Mouse (Mus musculus): ENCODE results near the gene Sugp1. TPM values are rescaled to one million over a fixed set of nuclear protein-coding genes. Genes with fewer than 3 reads are reported as not detected.
"Not testable (repeated sequence)": the region's sequence is repeated elsewhere in the genome, so short reads cannot be mapped to it uniquely, and the experiment has no call there.

Sugp1 gene
- polyA plus RNA-seq, 1 experiment from 2014 or later, result 35.4 TPM

DNA sequence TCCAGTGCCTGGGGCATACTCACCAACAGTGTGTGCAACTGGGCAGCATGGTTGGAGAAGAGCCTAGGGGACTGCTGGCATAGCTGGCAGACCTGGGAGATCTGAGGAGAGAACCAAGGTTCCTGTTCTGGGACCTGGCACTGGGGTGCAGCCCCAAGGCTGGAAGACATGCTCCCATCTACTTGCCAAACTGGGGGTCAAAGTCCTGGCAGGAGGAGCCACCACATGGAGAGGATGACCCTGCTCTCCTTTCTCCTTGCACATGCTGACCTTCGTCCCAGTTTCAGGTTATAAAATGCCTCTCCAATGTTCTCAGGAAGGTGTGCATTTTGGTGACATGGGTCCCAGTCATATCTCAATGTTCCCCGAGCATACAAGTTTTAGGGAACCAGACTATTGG lies 16.5 kb upstream of the Sugp1 start:
- ATAC-seq (ENCODE audit: low FRiP score) (no peak), DNase-seq (ENCODE audit: low spot score) (no peak)
- Histone ChIP-seq H3K4me3 (ENCODE audit: low read depth, low read length) (no peak overlapping the region), H3K4me1 (replicated peaks; ENCODE audit: control insufficient read depth, insufficient read depth, low read length) (no peaks in the 10 kb centered on the region), H3K4me2 (replicated peaks; ENCODE audit: low read depth, low read length) (no peak overlapping the region), H3K9me3 (ENCODE audit: control insufficient read depth, low read length) (no peaks in the 10 kb centered on the region), H3K36me3 (ENCODE audit: control insufficient read depth, insufficient read depth, low read length) (peaks cover 33% of the 10 kb centered on the region), H3K27ac (ENCODE audit: low read depth, low read length) (no peak overlapping the region), H3K27me3 (ENCODE audit: control insufficient read depth, insufficient read depth, low read length) (no peaks in the 10 kb centered on the region), H3K9ac (ENCODE audit: low read depth, low read length) (no peak overlapping the region)
- 95% methylated on average over 2 of the region's 2 CpGs for WGBS

GRCm38 (mm10) chr8:70030255-70030654 lies 12.4 kb upstream of the Sugp1 start:
- H3K4me1 ChIP-seq (replicated peaks; ENCODE audit: control insufficient read depth, insufficient read depth, low read length), result no peaks in the 10 kb centered on the region
- DNase-seq (ENCODE audit: low spot score), result no peak
- H3K36me3 ChIP-seq (ENCODE audit: control insufficient read depth, insufficient read depth, low read length), result peaks cover 16% of the 10 kb centered on the region; the same call in 1 of the 2 replicates
- no peak overlapping the region for H3K4me3 ChIP-seq (ENCODE audit: low read depth, low read length)
- H3K9ac ChIP-seq (ENCODE audit: low read depth, low read length), result no peak overlapping the region
- no peaks in the 10 kb centered on the region for H3K27me3 ChIP-seq (ENCODE audit: control insufficient read depth, insufficient read depth, low read length)
- H3K9me3 ChIP-seq (ENCODE audit: control insufficient read depth, low read length), result no peaks in the 10 kb centered on the region
- WGBS, result 95% methylated on average over 1 of the region's 1 CpGs
- ATAC-seq (ENCODE audit: low FRiP score), result no peak
- no peak overlapping the region for H3K4me2 ChIP-seq (replicated peaks; ENCODE audit: low read depth, low read length)
- H3K27ac ChIP-seq (ENCODE audit: low read depth, low read length), result no peak overlapping the region

DNA sequence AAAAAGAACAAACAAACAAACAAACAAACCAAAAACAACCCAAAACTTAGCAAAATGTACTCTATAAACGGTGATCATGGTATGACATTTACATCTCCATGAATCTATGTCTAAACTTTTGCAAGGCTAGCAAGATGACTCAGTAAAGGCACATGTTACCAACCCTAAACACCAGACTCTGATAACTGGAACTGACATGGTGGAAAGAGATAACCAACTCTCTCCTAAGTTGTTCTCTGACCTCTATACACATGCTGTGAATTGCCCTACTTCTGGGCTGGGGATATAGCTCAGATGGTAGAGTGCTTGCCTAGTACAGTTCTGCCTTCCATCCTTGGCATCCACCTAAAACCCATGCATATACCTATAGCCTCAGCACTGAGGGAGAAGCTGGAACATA lies 4.6 kb upstream of the Sugp1 start:
- Histone ChIP-seq H3K9ac (ENCODE audit: low read depth, low read length) (no peak overlapping the region), H3K9me3 (ENCODE audit: control insufficient read depth, low read length) (no peaks in the 10 kb centered on the region), H3K4me3 (ENCODE audit: low read depth, low read length) (no peak overlapping the region), H3K4me2 (replicated peaks; ENCODE audit: low read depth, low read length) (no peak overlapping the region), H3K4me1 (replicated peaks; ENCODE audit: control insufficient read depth, insufficient read depth, low read length) (peaks cover 5% of the 10 kb centered on the region; the same call in 1 of the 2 replicates), H3K36me3 (ENCODE audit: control insufficient read depth, insufficient read depth, low read length) (no peaks in the 10 kb centered on the region), H3K27me3 (ENCODE audit: control insufficient read depth, insufficient read depth, low read length) (no peaks in the 10 kb centered on the region), H3K27ac (ENCODE audit: low read depth, low read length) (no peak overlapping the region)
- ATAC-seq (ENCODE audit: low FRiP score) (no peak), DNase-seq (ENCODE audit: low spot score) (no peak)
- 97% methylated on average over 1 of the region's 1 CpGs for WGBS

GRCm38 (mm10) chr8:70041885-70042546 lies 597 bp upstream of the Sugp1 start:
- H3K27me3 ChIP-seq (ENCODE audit: control insufficient read depth, insufficient read depth, low read length), result no peaks in the 10 kb centered on the region
- H3K4me3 ChIP-seq (ENCODE audit: low read depth, low read length), result peak overlapping the region; percentile 100
- peak overlapping the region; percentile 95 for H3K9ac ChIP-seq (ENCODE audit: low read depth, low read length)
- WGBS, result 2% methylated on average over 46 of the region's 47 CpGs
- H3K4me1 ChIP-seq (replicated peaks; ENCODE audit: control insufficient read depth, insufficient read depth, low read length), result peaks cover 9% of the 10 kb centered on the region; the same call in 1 of the 2 replicates
- peak; percentile 62; the same call in 1 of the 2 replicates for ATAC-seq (ENCODE audit: low FRiP score)
- H3K4me2 ChIP-seq (replicated peaks; ENCODE audit: low read depth, low read length), result peak overlapping the region; percentile 87
- H3K9me3 ChIP-seq (ENCODE audit: control insufficient read depth, low read length), result no peaks in the 10 kb centered on the region
- DNase-seq (ENCODE audit: low spot score), result no peak
- H3K27ac ChIP-seq (ENCODE audit: low read depth, low read length), result peak overlapping the region; percentile 65; the same call in 1 of the 2 replicates
- no peaks in the 10 kb centered on the region for H3K36me3 ChIP-seq (ENCODE audit: control insufficient read depth, insufficient read depth, low read length)

- H3K4me3 ChIP-seq (ENCODE audit: low read depth, low read length), result no peak overlapping the region
- peak overlapping the region; percentile 95; the same call in 1 of the 2 replicates for H3K9ac ChIP-seq (ENCODE audit: low read depth, low read length)
These were observed 1.4 kb downstream of the Sugp1 start for GRCm38 (mm10) chr8:70043996-70044395.

GRCm38 (mm10) chr8:70049662-70050061 lies 7.0 kb downstream of the Sugp1 start:
- H3K4me3 ChIP-seq (ENCODE audit: low read depth, low read length), result no peak overlapping the region
- ATAC-seq (ENCODE audit: low FRiP score) (no peak), DNase-seq (ENCODE audit: low spot score) (no peak)
- no peaks in the 10 kb centered on the region for H3K27me3 ChIP-seq (ENCODE audit: control insufficient read depth, insufficient read depth, low read length)
- no peak overlapping the region for H3K9ac ChIP-seq (ENCODE audit: low read depth, low read length)
- no peaks in the 10 kb centered on the region for H3K9me3 ChIP-seq (ENCODE audit: control insufficient read depth, low read length)
- peaks cover 7% of the 10 kb centered on the region; the same call in 1 of the 2 replicates for H3K36me3 ChIP-seq (ENCODE audit: control insufficient read depth, insufficient read depth, low read length)
- no peaks in the 10 kb centered on the region for H3K4me1 ChIP-seq (replicated peaks; ENCODE audit: control insufficient read depth, insufficient read depth, low read length)
- no peak overlapping the region for H3K27ac ChIP-seq (ENCODE audit: low read depth, low read length)
- H3K4me2 ChIP-seq (replicated peaks; ENCODE audit: low read depth, low read length), result no peak overlapping the region

More at GRCm38 (mm10) chr8:70043996-70044395, 1.4 kb downstream of the Sugp1 start:
- WGBS, result 91% methylated on average over 5 of the region's 5 CpGs
- H3K4me2 ChIP-seq (replicated peaks; ENCODE audit: low read depth, low read length), result no peak overlapping the region
- no peak for ATAC-seq (ENCODE audit: low FRiP score)
- H3K36me3 ChIP-seq (ENCODE audit: control insufficient read depth, insufficient read depth, low read length), result no peaks in the 10 kb centered on the region
- no peaks in the 10 kb centered on the region for H3K27me3 ChIP-seq (ENCODE audit: control insufficient read depth, insufficient read depth, low read length)
- peaks cover 9% of the 10 kb centered on the region; the same call in 1 of the 2 replicates for H3K4me1 ChIP-seq (replicated peaks; ENCODE audit: control insufficient read depth, insufficient read depth, low read length)
- H3K9me3 ChIP-seq (ENCODE audit: control insufficient read depth, low read length), result no peaks in the 10 kb centered on the region
- DNase-seq (ENCODE audit: low spot score), result no peak
- no peak overlapping the region for H3K27ac ChIP-seq (ENCODE audit: low read depth, low read length)

GRCm38 (mm10) chr8:70050434-70050833 lies 7.8 kb downstream of the Sugp1 start:
- WGBS, result 97% methylated on average over 5 of the region's 5 CpGs
- not testable (repeated sequence) for H3K9me3 ChIP-seq (ENCODE audit: control insufficient read depth, low read length); H3K27ac ChIP-seq (ENCODE audit: low read depth, low read length); H3K4me2 ChIP-seq (replicated peaks; ENCODE audit: low read depth, low read length); H3K27me3 ChIP-seq (ENCODE audit: control insufficient read depth, insufficient read depth, low read length); DNase-seq (ENCODE audit: low spot score); H3K9ac ChIP-seq (ENCODE audit: low read depth, low read length); H3K4me3 ChIP-seq (ENCODE audit: low read depth, low read length); H3K4me1 ChIP-seq (replicated peaks; ENCODE audit: control insufficient read depth, insufficient read depth, low read length); ATAC-seq (ENCODE audit: low FRiP score); H3K36me3 ChIP-seq (ENCODE audit: control insufficient read depth, insufficient read depth, low read length)

DNA sequence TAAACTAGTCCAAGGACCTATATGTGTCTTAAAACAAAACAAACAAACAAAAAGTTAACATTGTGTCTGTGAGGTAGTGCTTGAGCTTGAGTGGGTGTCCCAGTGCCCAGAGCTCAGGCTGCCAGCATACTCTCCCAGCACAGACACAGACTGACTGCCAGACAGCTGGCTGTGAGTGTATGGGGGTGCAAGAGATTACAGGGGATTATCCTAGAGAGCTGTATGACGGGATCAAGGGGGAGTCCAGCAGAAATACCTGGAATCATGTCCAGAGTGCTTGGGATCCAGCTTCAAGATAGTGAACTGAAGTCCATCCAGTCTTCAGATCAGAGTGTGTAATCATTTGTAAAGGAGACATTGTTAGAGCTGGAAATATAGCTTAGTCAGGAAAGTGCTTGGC lies 15.1 kb downstream of the Sugp1 start:
- Histone ChIP-seq H3K36me3 (ENCODE audit: control insufficient read depth, insufficient read depth, low read length) (peaks cover 13% of the 10 kb centered on the region), H3K9me3 (ENCODE audit: control insufficient read depth, low read length) (no peaks in the 10 kb centered on the region), H3K27ac (ENCODE audit: low read depth, low read length) (no peak overlapping the region), H3K27me3 (ENCODE audit: control insufficient read depth, insufficient read depth, low read length) (no peaks in the 10 kb centered on the region), H3K4me1 (replicated peaks; ENCODE audit: control insufficient read depth, insufficient read depth, low read length) (no peaks in the 10 kb centered on the region), H3K9ac (ENCODE audit: low read depth, low read length) (no peak overlapping the region), H3K4me2 (replicated peaks; ENCODE audit: low read depth, low read length) (no peak overlapping the region), H3K4me3 (ENCODE audit: low read depth, low read length) (no peak overlapping the region)
- ATAC-seq (ENCODE audit: low FRiP score) (no peak), DNase-seq (ENCODE audit: low spot score) (no peak)
- 93% methylated on average over 1 of the region's 1 CpGs for WGBS

DNA sequence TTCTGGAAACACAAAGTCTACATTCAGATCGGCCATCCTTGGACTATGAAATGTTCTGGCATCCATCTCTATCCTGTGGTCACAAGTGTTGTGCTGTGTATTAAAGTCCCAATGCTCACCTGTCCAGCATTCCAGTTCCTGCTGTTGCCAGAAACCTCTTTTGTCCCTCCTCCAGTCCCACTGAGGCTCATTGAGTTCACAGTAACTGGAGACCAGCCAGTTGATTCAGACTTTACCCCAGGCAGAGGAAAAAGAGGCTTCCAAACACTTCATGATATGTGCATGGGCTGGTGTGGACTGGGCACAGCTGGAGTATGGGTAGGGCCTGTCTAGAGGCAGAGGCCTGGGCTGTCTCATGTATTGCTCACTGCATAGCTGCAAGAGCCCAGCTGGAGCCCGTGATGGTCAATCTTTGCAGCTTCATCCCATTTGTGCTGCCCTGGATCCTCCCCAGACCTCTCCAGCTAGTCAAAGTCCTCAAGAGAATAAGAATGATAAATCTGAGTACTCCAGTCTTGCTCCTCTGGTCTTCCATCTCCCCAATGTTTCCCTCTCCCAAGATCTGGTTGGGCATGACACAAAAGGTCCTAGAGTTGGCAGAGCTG lies 29.3 kb downstream of the Sugp1 start:
- H3K27ac ChIP-seq (ENCODE audit: low read depth, low read length), result no peak overlapping the region
- peaks cover 2% of the 10 kb centered on the region; the same call in 1 of the 2 replicates for H3K36me3 ChIP-seq (ENCODE audit: control insufficient read depth, insufficient read depth, low read length)
- DNase-seq (ENCODE audit: low spot score) (no peak), ATAC-seq (ENCODE audit: low FRiP score) (no peak)
- 87% methylated on average over 2 of the region's 2 CpGs for WGBS
- no peak overlapping the region for H3K9ac ChIP-seq (ENCODE audit: low read depth, low read length)
- no peak overlapping the region for H3K4me2 ChIP-seq (replicated peaks; ENCODE audit: low read depth, low read length)
- H3K4me1 ChIP-seq (replicated peaks; ENCODE audit: control insufficient read depth, insufficient read depth, low read length), result no peaks in the 10 kb centered on the region
- H3K4me3 ChIP-seq (ENCODE audit: low read depth, low read length), result no peak overlapping the region
- no peaks in the 10 kb centered on the region for H3K9me3 ChIP-seq (ENCODE audit: control insufficient read depth, low read length)
- no peaks in the 10 kb centered on the region for H3K27me3 ChIP-seq (ENCODE audit: control insufficient read depth, insufficient read depth, low read length)
